Mouse (Mus musculus) heart, embryonic 11.5 days (tissue): ENCODE measurements at regions not wholly inside any gene's neighbourhood (a gene's known extent, or its start where the extent isn't known, plus 50 kb on each side); places are given as distances from the start of the nearest gene placed in this dataset.
"Not testable (repeated sequence)": the region's sequence is repeated elsewhere in the genome, so short reads cannot be mapped to it uniquely, and the experiment has no call there.

Source experiments
- ATAC-seq: fragments of 200-750 bp; cut with Nextera tagmentation; replicated peaks from 2 replicates; pipeline ENCODE4 v1.8.0; 2017; ENCODE audit warnings: moderate library complexity; ENCODE audit not compliant: insufficient number of reproducible peaks, low FRiP score, low TSS enrichment
- H3K27ac ChIP-seq: fragments of 300-500 bp; sonication (generic); 2 replicates; pipeline ENCODE4 v1.5.1; 2014; ENCODE audit warnings: mild to moderate bottlenecking, low read depth, low read length
- H3K27me3 ChIP-seq: fragments of 300-500 bp; sonication (generic); 2 replicates; pipeline ENCODE4 v1.6.1; 2014; ENCODE audit warnings: mild to moderate bottlenecking, low read length, mixed read lengths; ENCODE audit not compliant: control insufficient read depth, insufficient read depth
- H3K36me3 ChIP-seq: fragments of 300-500 bp; sonication (generic); 2 replicates; pipeline ENCODE4 v1.6.1; 2014; ENCODE audit warnings: mild to moderate bottlenecking, low read length, moderate library complexity, mixed read lengths; ENCODE audit not compliant: control insufficient read depth, insufficient read depth
- H3K4me1 ChIP-seq: fragments of 300-500 bp; sonication (generic); 2 replicates; pipeline ENCODE4 v1.6.1; 2014; ENCODE audit warnings: low read length; ENCODE audit not compliant: control insufficient read depth, insufficient read depth
- H3K4me2 ChIP-seq: fragments of 300-500 bp; sonication (generic); 2 replicates; pipeline ENCODE4 v1.6.1; 2014; ENCODE audit warnings: mild to moderate bottlenecking, moderate library complexity
- H3K4me3 ChIP-seq: fragments of 300-500 bp; sonication (generic); 2 replicates; pipeline ENCODE4 v1.5.1; 2014; ENCODE audit warnings: low read depth, low read length
- H3K9ac ChIP-seq: fragments of 300-500 bp; sonication (generic); 2 replicates; pipeline ENCODE4 v1.6.1; 2014; ENCODE audit warnings: mild to moderate bottlenecking, low read depth, low read length, moderate library complexity
- H3K9me3 ChIP-seq: fragments of 300-500 bp; sonication (generic); replicated peaks from 2 replicates; pipeline ENCODE4 v1.6.1; 2016; ENCODE audit warnings: low read length; ENCODE audit not compliant: control insufficient read depth
- WGBS: fragments of 180-500 bp; shearing (Covaris S2); extraction: QIAGEN DNeasy Blood & Tissue Kit; methylation state at CpG from one replicate; pipeline ENCODE4 v1.1.7; 2014; ENCODE audit not compliant: insufficient replicate concordance; 5-methylcytosine and 5-hydroxymethylcytosine counted together

DNA sequence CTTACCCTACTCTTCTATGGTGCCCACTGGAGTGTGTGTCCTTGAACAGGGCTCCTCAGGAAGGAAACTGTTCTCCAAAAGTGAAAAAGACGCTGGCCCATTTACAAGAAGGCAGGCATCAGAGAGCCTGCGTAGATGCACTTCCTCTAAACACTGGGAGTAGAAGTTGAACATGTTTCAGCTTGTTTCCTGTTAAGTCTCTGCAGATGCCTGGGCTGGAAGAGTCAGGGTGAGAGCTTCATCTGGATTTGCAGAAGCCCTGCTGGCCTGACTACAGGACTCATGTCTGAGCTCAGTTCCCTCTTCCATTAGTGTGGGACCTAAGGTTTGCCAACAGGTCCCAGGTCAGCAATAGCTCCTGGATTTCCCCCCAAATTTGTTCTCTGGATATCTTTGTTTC, 54.7 kb upstream of the Nlrp1b start:
- WGBS = 66% methylated on average over 2 of the region's 2 CpGs
- no peaks in the 10 kb centered on the region for H3K36me3 ChIP-seq
- H3K4me2 ChIP-seq = no peak overlapping the region

DNA sequence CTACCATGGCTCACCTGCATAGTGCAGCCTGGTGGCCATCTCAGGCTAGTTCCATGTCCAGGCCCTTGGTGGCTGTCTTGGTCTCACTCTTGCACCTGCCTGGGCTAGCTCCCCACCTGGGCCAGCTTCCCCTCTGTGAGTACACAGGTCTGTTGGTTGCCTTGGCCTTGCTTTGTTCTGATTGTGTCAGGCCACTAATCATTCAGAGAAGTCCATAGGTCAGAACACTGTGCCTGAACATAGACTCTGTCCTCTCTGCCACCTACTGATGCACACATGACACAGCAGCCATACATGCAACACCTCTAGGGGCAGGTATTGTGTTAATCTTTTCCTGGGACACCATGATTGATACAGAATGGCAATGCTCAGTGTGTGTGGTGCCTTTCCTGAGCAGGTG, 57.7 kb upstream of the Nlrp1b start:
- H3K27me3 ChIP-seq, ATAC-seq, H3K27ac ChIP-seq, H3K36me3 ChIP-seq, H3K9ac ChIP-seq, H3K9me3 ChIP-seq, H3K4me2 ChIP-seq, H3K4me3 ChIP-seq, H3K4me1 ChIP-seq: not testable (repeated sequence)

More for the DNA sequence above, 54.7 kb upstream of the Nlrp1b start:
- Histone ChIP-seq H3K4me3 (no peak overlapping the region), H3K27ac (no peak overlapping the region), H3K9me3 (no peaks in the 10 kb centered on the region), H3K27me3 (no peaks in the 10 kb centered on the region), H3K4me1 (no peaks in the 10 kb centered on the region), H3K9ac (no peak overlapping the region)
- no peak for ATAC-seq

DNA sequence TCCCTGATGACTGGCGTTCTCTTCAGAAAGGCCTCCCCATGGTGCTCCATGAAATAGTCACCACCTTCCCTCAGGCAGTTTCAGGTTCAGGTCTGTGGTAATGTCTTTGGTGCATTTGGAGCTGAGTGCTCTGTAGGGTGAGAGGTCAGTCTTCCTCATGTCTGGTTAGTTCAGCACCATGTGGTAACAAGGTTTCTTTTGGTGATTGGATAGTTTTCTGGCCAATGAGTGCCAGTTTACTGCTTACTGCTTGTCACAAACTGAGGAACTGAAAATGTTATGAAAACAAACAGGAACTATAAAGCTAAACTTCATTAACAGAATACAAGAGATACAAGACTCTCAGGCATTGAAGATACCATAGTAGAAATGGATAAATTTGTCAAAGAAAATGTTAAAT, 59.0 kb upstream of the Nlrp1b start:
- no peak overlapping the region for H3K4me3 ChIP-seq
- ATAC-seq = no peak
- WGBS = 81% methylated on average over 1 of the region's 1 CpGs

DNA sequence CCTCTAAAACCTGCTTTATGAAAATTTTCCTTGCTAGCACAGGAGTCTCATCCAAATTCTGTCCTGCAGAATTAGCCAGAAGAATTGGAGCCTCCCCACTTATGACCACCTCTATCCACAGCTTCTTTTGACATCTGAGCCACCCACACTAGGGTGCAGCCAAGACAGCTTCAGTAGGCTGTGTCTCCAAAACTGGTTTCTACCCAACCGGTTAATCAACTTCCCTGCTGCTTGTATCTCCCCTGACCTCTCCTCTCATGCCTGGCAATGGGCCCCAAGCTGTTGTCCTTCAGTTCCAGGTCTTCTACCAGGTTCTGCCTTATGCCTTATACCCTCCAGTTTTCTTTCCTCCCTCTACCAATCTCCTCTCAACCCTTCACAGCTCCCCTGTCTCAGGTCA, 68.9 kb upstream of the Nlrp1b start:
- Histone ChIP-seq H3K4me2 (no peak overlapping the region), H3K36me3 (no peaks in the 10 kb centered on the region), H3K9me3 (no peaks in the 10 kb centered on the region), H3K27ac (no peak overlapping the region), H3K4me3 (no peak overlapping the region), H3K27me3 (no peaks in the 10 kb centered on the region), H3K4me1 (no peaks in the 10 kb centered on the region), H3K9ac (no peak overlapping the region)
- no peak for ATAC-seq
- WGBS = 73% methylated on average over 1 of the region's 1 CpGs

More for the DNA sequence above, 59.0 kb upstream of the Nlrp1b start:
- no peaks in the 10 kb centered on the region for H3K36me3 ChIP-seq
- no peak overlapping the region for H3K27ac ChIP-seq
- no peak overlapping the region for H3K9ac ChIP-seq
- H3K4me2 ChIP-seq = no peak overlapping the region
- H3K4me1 ChIP-seq = no peaks in the 10 kb centered on the region
- no peaks in the 10 kb centered on the region for H3K27me3 ChIP-seq
- no peaks in the 10 kb centered on the region for H3K9me3 ChIP-seq

DNA sequence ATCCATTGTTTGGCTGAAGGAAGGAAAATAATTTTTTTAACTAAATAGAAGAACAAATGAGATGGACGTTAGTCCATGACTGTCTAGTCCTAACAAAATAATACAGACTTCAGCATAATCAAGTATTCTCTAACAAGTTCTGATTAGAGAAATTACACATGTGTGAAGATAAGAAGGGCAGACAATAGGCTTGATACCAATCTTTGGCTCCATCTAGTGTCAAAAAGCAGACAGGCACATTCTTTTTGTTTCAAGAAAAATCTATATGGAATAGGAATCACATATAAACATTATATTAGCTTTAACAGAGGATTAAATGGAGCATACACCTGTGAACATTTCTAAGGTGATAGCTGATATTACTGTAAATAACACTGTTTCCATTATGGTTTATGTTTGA, 92.9 kb upstream of the Nlrp1b start:
- 37% methylated on average over 1 of the region's 1 CpGs for WGBS
- Histone ChIP-seq H3K27me3 (no peaks in the 10 kb centered on the region), H3K36me3 (no peaks in the 10 kb centered on the region), H3K4me2 (no peak overlapping the region), H3K27ac (no peak overlapping the region), H3K9ac (no peak overlapping the region), H3K4me1 (no peaks in the 10 kb centered on the region), H3K9me3 (no peaks in the 10 kb centered on the region), H3K4me3 (no peak overlapping the region)
- no peak for ATAC-seq

DNA sequence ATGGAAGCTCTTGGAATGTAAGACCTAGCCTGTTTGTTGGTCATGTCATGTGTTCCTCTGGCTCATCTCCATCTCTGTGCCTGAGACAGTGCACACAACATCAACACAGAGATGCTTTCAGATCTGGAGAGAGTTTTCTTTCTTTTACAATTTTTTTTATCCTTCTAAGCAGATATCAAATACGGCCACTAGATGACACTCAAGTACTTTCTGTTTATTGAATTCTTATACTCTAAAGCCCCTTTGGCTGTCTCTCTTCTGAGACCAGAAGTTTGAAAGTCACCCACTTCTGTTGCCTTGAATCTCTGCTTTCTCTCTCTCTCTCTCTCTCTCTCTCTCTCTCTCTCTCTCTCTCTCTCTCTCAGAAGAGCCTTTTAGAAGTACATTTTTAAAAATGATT, 106.9 kb upstream of the Nlrp1b start:
- H3K36me3 ChIP-seq = no peaks in the 10 kb centered on the region
- no peak overlapping the region for H3K27ac ChIP-seq
- WGBS = 12% methylated on average over 1 of the region's 1 CpGs
- H3K4me1 ChIP-seq = no peaks in the 10 kb centered on the region
- no peak overlapping the region for H3K9ac ChIP-seq
- ATAC-seq = no peak
- no peak overlapping the region for H3K4me2 ChIP-seq
- no peaks in the 10 kb centered on the region for H3K27me3 ChIP-seq
- H3K4me3 ChIP-seq = no peak overlapping the region
- H3K9me3 ChIP-seq = no peaks in the 10 kb centered on the region

DNA sequence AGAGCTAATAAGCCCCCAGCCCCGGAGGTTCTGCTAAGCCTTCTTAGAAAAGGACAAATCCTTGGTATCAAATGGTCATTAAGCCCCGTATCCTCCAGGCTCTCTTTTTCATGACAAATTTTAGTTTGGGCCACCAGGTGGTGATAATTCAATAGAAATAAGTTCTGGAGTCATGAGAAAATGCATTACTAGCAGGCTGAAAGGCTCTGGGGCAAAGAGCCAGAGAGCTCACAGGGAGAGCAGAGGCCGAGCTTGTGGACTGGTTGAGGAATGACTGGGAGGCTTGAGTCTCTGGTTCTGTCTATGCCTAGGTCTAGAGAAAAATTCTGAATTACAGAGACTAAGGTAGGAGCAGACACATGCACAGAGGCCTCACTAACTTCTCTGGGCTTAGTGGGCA, 115.5 kb upstream of the Nlrp1b start:
- Histone ChIP-seq H3K4me2 (no peak overlapping the region), H3K27me3 (no peaks in the 10 kb centered on the region), H3K9ac (no peak overlapping the region), H3K27ac (no peak overlapping the region), H3K36me3 (no peaks in the 10 kb centered on the region), H3K4me3 (no peak overlapping the region), H3K9me3 (no peaks in the 10 kb centered on the region), H3K4me1 (no peaks in the 10 kb centered on the region)
- 27% methylated on average over 3 of the region's 3 CpGs for WGBS
- ATAC-seq = no peak

DNA sequence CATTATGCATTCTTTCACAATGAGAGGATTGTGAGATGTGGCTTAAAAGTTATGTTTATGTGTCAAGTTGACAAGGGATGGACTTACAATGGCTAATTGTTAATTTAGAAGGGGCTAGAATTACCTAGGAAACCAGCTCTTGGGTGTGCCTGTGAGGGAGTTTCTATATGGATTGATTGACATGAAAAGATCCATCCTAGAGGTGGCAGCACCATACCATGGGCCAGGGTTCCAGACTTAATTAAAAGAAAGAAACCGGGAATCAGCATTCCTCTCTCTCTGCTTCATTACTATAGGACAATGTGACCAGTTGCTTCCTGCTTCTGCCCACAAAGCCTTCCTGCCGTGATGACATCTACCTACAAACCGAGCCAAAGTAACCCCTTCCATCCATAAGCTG, 126.6 kb upstream of the Nlrp1b start:
- no peak overlapping the region for H3K4me2 ChIP-seq
- no peak overlapping the region for H3K27ac ChIP-seq
- no peaks in the 10 kb centered on the region for H3K36me3 ChIP-seq
- H3K4me1 ChIP-seq = no peaks in the 10 kb centered on the region
- H3K9ac ChIP-seq = no peak overlapping the region
- no peaks in the 10 kb centered on the region for H3K27me3 ChIP-seq
- ATAC-seq = no peak
- H3K9me3 ChIP-seq = no peaks in the 10 kb centered on the region
- H3K4me3 ChIP-seq = no peak overlapping the region
- 66% methylated on average over 3 of the region's 3 CpGs for WGBS

DNA sequence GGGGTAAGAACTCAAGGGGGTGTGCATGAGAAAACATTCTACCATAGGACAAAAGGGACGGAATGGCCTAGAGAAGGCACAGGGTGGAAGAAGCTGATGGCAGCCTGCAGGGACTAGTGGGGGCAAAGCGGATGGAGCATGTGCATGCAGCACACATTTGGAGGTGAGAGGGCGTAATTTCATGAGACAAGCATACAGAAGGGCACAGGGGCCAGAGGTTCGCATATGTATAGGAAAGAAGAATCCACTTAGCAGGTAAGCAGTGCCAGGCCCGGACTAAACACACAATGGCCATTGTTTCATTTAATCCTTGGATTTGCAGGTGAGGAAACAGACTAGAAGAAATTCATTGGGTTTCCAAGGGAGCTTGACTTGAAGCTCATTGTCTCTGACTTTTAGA, 130.3 kb upstream of the Nlrp1b start:
- no peak overlapping the region for H3K27ac ChIP-seq
- no peaks in the 10 kb centered on the region for H3K36me3 ChIP-seq
- H3K4me2 ChIP-seq = no peak overlapping the region
- ATAC-seq = no peak
- no peaks in the 10 kb centered on the region for H3K4me1 ChIP-seq
- H3K27me3 ChIP-seq = no peaks in the 10 kb centered on the region
- no peak overlapping the region for H3K9ac ChIP-seq
- WGBS = 78% methylated on average over 5 of the region's 5 CpGs
- no peaks in the 10 kb centered on the region for H3K9me3 ChIP-seq
- H3K4me3 ChIP-seq = no peak overlapping the region
